Mouse (Mus musculus): ENCODE measurements at regions not wholly inside any gene's neighbourhood (a gene's known extent, or its start where the extent isn't known, plus 50 kb on each side); places are given as distances from the start of the nearest gene placed in this dataset.
A peak's percentile ranks its signal among the peaks of the same experiment; 100 is the strongest.
"Not testable (repeated sequence)": the region's sequence is repeated elsewhere in the genome, so short reads cannot be mapped to it uniquely, and the experiment has no call there.

- peak; percentile 1 to 14 for DNase-seq
- intact Hi-C loops (cut with DNase I) = no loop called here
Observed at GRCm38 (mm10) chr13:72266174-72266768, 302.7 kb upstream of the Irx1 start.

DNA sequence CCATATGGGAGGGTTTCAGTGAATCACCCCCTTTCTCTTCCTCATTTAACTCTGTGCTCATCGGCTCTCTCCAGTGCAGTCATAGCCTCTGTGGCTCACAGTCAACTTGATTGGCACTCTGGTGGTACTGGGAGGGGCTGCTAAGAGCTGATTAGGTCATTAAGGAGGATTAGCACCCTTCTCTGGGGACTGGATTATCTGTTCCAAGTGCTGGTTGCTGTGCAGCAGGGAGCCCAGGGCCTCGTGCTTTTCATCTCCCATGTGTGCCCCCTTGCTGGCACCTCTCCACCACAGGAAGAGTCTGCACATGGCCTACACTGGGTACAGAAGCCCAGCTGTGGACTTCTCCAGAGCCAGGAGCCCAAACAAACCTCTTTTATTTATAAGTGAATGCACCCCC, 316.8 kb upstream of the Irx1 start:
- no peak for DNase-seq
- intact Hi-C loops (cut with DNase I) = no loop called here

DNA sequence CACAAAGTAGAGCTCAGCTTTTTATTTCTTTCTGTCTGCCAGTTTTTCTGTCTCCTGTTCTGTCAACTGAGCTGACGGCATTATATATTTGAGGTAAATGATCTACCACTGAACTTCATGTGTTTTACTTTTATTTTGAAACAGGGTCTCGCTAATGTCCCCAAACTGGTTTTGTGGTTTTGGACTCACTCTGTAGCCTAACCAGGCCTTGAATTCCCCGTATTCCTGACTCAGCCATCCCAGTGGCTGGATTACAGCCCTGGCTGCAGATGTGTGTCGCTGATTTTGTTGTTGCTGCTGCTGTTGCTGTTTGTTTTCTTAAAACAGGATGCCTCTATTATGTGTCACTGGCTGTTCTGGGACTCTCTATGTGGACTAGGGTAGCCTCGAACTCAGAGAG, 317.3 kb upstream of the Irx1 start:
- no peak for DNase-seq
- intact Hi-C loops (cut with DNase I) = no loop called here

DNA sequence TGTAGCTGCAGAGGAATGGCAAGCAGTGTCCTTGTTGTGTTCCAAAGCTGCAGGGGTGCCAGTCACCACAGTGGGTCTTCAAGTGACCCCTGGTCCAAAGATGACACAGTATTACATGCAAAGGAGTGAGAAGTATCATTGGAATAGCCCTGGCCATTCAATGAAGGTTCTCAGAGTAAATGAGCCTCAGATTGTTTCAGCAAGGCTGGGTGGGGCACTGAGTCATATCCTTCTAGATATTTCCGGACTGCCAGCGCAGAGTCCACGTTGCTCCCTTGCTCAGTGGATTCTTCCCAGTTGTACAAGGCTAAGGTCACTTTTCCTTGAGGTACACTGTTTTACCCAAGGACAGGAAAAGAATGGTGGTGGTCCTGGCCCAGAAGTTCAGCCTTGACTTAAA, 319.2 kb upstream of the Irx1 start:
- intact Hi-C loops (cut with DNase I) = no loop called here
- no peak for DNase-seq

DNA sequence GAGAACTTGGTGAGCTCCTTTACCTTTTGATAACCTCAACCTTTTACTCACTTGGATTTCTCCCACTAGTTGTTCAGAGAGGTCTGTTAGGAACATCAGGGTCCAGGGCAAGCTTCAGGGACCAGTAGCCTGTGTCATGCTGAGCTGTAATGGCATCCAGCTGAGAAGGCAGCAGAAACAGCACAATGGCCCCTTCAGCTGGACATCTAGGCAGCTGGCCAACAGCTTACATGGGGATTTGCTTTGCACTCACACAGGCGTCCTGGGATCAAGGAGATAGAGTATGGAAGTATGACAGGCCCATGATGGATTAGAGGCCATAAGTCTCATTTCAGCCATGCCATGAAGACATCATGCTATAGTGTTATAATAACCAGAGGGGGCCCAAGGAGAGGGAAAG, 320.2 kb upstream of the Irx1 start:
- intact Hi-C loops (cut with DNase I) = no loop called here
- DNase-seq = no peak

- DNase-seq = no peak
- intact Hi-C loops (cut with DNase I) = no loop called here
Observed at GRCm38 (mm10) chr13:72286301-72286700, 322.8 kb upstream of the Irx1 start.

DNA sequence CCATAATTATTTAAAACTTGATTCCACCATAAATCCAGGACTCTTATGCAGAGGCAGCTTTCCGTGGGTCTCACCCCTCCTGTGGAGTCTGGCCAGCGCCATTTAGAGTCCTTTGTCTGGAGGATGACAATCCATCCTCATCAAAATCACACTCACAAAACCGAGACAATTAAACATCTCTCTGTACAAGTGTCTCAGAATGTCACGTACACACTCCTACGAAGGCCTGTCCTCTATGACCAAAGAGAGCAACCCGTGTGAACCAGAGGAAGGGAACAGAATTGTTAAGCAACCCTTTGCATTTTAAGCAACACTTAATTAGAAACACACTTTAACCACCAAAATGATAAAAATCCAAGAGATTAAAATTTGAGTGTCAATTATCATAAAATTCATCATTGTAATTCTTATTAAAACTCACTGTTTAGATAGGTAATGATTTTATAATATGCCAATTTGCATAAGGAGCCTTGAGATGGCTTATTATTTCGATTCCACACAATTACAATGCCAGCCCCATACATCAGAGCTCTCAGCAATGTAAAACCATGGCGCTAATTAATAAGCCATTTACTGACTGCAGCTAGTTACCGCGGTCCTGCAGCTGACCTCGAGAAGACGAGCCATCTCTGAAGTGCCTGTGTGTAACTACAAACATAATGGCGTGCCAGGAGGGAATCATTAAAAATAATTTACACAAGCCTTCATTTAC, 325.0 kb upstream of the Irx1 start:
- DNase-seq = no peak
- intact Hi-C loops (cut with DNase I) = no loop called here

GRCm38 (mm10) chr13:72289093-72289501, 325.6 kb upstream of the Irx1 start:
- DNase-seq = no peak
- intact Hi-C loops (cut with DNase I) = no loop called here

DNA sequence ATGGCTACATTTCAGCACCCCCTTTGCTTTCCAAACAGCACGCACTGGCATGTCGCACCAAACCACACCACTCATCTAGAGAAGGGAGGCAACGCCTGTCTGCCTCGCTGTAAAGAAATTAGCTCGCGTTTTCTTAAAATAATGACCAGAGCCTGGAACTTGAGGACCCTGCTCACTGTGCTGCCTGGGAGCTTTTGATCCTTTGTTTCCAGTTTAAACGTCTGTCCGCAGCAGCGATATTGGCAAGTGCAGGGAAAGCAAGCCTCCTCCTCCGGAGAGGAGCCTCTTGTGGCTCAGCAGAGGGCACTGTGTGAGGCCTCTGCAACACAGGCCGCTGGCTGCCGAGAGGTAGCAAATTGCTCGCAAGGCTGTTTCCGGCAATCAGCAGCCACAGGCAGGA, 328.8 kb upstream of the Irx1 start:
- intact Hi-C loops (cut with DNase I) = loop anchor here (5.0 kb wide), 1 partner anchor 335 kb away; no protein-coding TSS in a partner anchor
- peak; percentile 18 to 29 for DNase-seq

DNA sequence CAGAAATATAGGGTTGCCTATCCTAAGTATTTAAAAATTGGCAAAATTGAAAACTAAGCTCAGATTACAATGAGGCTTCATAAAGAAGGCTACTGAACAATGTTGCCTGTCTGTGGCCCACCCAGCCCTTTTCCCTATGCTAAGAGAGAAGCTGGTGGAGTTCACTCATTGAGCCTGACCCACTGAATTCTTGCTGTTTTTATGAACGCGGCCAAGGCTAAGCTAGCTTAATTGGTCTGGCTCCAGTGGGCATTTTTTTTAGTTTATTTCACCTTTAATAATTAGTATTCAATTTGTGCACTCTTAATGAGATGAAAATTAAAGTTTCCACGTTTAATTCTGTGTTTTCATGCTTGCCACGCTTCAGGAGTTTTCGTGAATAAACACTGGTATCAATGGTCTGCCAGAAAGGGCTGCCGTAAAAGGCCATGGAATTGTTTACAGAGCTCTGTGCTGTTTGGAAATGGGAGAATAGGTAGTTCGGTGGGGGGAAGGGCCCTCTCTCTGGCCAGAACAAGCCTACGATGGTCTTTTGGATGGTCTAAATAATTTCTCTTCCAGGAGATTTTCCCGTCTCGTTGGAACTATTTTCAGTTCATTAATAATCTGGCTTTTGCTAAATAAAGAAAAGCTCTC, 329.7 kb upstream of the Irx1 start:
- intact Hi-C loops (cut with DNase I) = loop anchor here (5.0 kb wide), 1 partner anchor 336 kb away; no protein-coding TSS in a partner anchor

DNA sequence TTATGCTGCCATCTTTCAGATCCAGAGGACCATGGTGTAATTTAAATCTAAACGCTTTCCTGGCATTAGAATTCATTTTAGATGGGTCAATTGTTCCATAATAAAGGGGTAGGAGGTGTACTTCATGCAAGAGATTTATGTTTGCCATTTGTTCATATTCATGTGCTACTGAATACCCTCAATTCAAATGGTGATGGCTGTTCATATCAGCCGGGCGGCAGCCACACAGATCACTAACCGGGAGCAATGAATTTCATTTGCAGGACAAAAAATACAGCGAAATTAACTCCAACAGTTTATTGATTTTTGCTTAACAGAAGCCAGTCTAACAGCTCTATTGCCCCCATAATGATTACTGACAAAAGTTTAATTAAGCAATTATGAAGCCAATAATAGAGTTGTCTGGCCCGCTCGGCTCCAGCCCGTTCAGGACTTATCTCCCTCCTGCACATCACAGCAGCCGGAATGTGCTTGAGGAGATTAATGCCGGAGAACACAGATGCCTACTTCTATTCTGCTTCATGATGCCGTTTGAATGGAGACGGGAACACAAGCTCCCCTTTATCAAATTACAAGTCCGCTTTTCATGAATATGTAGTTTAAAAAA, 330.3 kb upstream of the Irx2 start:
- DNase-seq = no peak
- intact Hi-C loops (cut with DNase I) = no loop called here

More for the DNA sequence above, 329.7 kb upstream of the Irx1 start:
- DNase-seq = no peak

- DNase-seq = no peak
- intact Hi-C loops (cut with DNase I) = no loop called here
Observed at GRCm38 (mm10) chr13:72299660-72300059, 329.0 kb upstream of the Irx2 start.

GRCm38 (mm10) chr13:72301114-72301513, 327.5 kb upstream of the Irx2 start:
- intact Hi-C loops (cut with DNase I) = no loop called here
- no peak for DNase-seq

DNA sequence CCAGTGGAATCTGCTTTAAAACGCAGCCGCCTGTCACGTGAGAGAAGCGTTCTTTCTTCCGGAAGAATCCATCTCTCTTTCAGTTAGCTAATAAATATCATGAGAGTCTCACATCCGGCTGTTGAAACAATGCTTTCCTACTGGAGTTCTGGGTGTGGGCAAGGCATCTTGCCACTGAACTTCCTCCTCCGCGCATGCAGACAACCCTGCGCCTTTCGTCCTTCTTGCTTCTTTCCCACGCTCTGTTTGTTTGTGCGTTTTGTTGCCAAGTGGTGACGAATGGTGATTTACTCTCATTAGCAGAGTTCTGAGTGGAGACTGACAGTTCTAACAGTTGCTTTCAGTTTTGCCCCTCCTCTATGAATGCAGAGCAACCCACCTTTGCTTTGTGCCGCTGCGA, 326.8 kb upstream of the Irx2 start:
- DNase-seq = peak; percentile 10 to 18
- intact Hi-C loops (cut with DNase I) = no loop called here

GRCm38 (mm10) chr13:72302436-72303125, 326.0 kb upstream of the Irx2 start:
- no peak for DNase-seq
- intact Hi-C loops (cut with DNase I) = no loop called here

DNA sequence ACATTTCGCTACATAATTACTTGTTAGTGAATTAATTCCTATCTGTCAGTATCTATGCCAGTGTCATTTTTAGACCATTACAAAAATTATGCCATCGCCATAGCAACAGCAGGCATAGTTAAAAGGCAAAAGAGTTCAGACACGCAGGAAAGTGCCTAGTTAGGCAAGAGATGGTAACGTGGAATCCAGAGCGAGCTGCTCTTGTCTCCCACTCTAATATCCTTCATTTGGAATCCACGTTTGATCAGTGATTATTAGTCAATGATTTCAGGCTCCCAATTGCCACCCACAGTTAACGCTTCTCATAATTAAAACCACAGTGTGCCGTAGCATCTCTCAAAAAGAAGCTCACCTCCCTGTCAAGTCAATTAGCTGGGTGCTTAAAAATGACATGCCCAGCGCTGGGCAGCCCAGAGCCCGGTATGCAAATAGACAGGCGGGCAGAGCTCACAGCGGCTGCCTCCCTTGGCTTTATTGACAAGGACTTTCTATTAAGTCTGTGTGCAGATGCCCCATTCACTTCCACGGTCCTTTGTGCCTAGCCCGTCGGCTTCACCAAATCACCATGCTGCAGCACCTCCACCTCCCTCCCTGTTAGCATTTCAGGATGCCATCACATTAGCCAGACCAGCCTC, 325.4 kb upstream of the Irx2 start:
- DNase-seq = no peak
- intact Hi-C loops (cut with DNase I) = no loop called here

DNA sequence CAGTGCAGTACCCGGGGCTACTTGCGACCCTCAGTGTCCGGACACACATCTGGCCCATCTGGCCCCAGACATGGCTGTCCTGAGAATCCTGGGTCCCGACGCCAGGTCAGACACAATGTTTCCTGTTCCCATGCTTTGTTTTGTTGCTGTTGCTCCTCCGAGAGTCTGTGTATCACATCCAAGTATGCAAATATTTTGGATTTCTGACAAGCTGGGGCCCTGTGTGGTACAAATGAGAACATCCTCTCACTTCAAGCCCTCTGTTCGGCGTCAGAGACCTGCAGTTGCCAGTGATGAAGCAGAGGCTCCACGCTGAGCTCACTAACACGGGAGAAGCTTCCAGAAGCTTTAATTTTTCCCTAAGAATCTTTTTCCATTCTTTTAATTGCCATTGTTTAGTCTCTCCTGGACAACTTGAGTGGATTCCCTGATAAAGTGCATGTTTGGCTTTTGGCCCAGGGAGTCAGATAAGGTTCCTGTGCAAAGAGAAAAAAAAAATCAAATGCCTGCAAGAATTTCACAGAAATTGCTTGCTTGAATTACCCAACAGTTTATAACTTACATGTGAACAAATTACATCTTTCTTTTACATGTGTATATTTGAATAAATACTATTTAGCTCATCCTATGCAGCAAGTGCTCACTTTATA, 304.5 kb upstream of the Irx2 start:
- peak; percentile 27 to 41 for DNase-seq
- intact Hi-C loops (cut with DNase I) = no loop called here

DNA sequence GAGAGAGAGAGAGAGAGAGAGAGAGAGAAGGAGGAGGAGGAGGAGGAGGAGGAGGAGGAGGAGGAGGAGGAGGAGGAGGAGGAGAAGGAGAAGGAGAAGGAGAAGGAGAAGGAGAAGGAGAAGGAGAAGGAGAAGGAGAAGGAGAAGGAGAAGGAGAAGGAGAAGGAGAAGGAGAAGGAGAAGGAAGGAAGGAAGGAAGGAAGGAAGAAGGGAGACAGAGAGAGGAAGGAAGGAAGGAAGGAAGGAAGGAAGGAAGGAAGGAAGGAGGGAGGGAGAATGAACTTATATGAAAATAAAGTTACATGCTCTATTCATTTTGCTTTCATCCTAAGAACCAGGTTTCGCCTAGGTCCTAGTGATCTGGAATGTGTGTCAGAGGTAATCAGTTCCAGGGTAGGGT, 302.4 kb upstream of the Irx2 start:
- intact Hi-C loops (cut with DNase I); DNase-seq: not testable (repeated sequence)

DNA sequence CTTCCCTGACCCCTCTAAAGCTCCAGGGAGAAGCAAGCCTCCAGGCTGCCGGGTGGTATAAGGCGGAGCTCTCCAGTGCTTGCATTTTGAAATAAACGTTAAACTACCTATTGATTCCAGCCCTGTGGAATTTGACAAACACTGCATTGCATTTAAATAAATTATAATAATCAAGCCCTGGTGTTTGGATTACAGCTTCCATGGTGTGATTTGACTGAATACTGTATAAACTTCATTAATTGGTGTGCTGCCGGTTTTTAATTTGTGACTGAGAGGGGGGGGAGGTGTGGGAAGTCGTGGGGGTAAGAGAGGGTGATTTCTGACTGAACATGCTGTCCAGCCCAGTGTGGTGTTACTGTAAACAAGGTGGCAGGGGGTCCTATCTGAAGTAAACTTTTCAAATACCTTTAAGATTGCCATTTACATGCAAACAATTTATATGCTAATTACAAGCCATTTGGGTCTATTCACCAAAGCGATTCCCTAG, 282.9 kb upstream of the Irx2 start:
- DNase-seq = no peak
- intact Hi-C loops (cut with DNase I) = no loop called here
